Mouse (Mus musculus): ENCODE measurements around the gene Col1a1. TPM values are rescaled to one million over a fixed set of nuclear protein-coding genes. Genes with fewer than 3 reads are reported as not detected.

Col1a1 gene
- polyA plus RNA-seq, 1 experiment from 2014 or later: 163 TPM

- ATAC-seq (replicated peaks; ENCODE audit: low FRiP score) (no peak), DNase-seq (ENCODE audit: low spot score) (peak; percentile 50)
- Histone ChIP-seq H3K4me2 (ENCODE audit: low read depth, low read length, severe bottlenecking) (no peak overlapping the region), H3K4me3 (ENCODE audit: low read depth, low read length) (no peak overlapping the region), H3K27me3 (ENCODE audit: control insufficient read depth, insufficient read depth, low read length) (peaks cover 14% of the 10 kb centered on the region), H3K4me1 (replicated peaks; ENCODE audit: control insufficient read depth, insufficient read depth, low read length) (0 out of 2 replicates have a peak, but pooled peaks cover 3% of the 10 kb centered on the region), H3K9me3 (ENCODE audit: control insufficient read depth, low read length) (no peaks in the 10 kb centered on the region), H3K36me3 (ENCODE audit: control insufficient read depth, insufficient read depth, low read length) (no peaks in the 10 kb centered on the region), H3K27ac (ENCODE audit: low read depth, low read length) (no peak overlapping the region), H3K9ac (ENCODE audit: low read length) (no peak overlapping the region)
- 71% methylated on average over 8 of the region's 8 CpGs for WGBS
Measured at GRCm38 (mm10) chr11:94941776-94942175, 5.8 kb downstream of the Col1a1 start.

GRCm38 (mm10) chr11:94942282-94943023 is 6.4 kb downstream of the Col1a1 start:
- H3K27me3 ChIP-seq (ENCODE audit: control insufficient read depth, insufficient read depth, low read length): peaks cover 11% of the 10 kb centered on the region
- peak; percentile 59 for DNase-seq (ENCODE audit: low spot score)
- no peak overlapping the region for H3K27ac ChIP-seq (ENCODE audit: low read depth, low read length)
- H3K4me2 ChIP-seq (ENCODE audit: low read depth, low read length, severe bottlenecking): no peak overlapping the region
- H3K4me3 ChIP-seq (ENCODE audit: low read depth, low read length): no peak overlapping the region
- 0 out of 2 replicates have a peak, but pooled peaks cover 3% of the 10 kb centered on the region for H3K4me1 ChIP-seq (replicated peaks; ENCODE audit: control insufficient read depth, insufficient read depth, low read length)
- no peak; the same call in 1 of the 2 replicates for ATAC-seq (replicated peaks; ENCODE audit: low FRiP score)
- no peak overlapping the region for H3K9ac ChIP-seq (ENCODE audit: low read length)
- 45% methylated on average over 13 of the region's 13 CpGs for WGBS
- no peaks in the 10 kb centered on the region for H3K9me3 ChIP-seq (ENCODE audit: control insufficient read depth, low read length)
- H3K36me3 ChIP-seq (ENCODE audit: control insufficient read depth, insufficient read depth, low read length): no peaks in the 10 kb centered on the region

- Histone ChIP-seq H3K4me3 (ENCODE audit: low read depth, low read length) (no peak overlapping the region), H3K27me3 (ENCODE audit: control insufficient read depth, insufficient read depth, low read length) (peaks cover 9% of the 10 kb centered on the region), H3K36me3 (ENCODE audit: control insufficient read depth, insufficient read depth, low read length) (no peaks in the 10 kb centered on the region), H3K27ac (ENCODE audit: low read depth, low read length) (no peak overlapping the region), H3K9me3 (ENCODE audit: control insufficient read depth, low read length) (no peaks in the 10 kb centered on the region), H3K4me1 (replicated peaks; ENCODE audit: control insufficient read depth, insufficient read depth, low read length) (no peaks in the 10 kb centered on the region), H3K4me2 (ENCODE audit: low read depth, low read length, severe bottlenecking) (no peak overlapping the region), H3K9ac (ENCODE audit: low read length) (no peak overlapping the region)
- DNase-seq (ENCODE audit: low spot score) (no peak), ATAC-seq (replicated peaks; ENCODE audit: low FRiP score) (no peak)
- 84% methylated on average over 15 of the region's 15 CpGs for WGBS
Measured at GRCm38 (mm10) chr11:94943054-94943453, 7.0 kb downstream of the Col1a1 start.

GRCm38 (mm10) chr11:94944295-94944694 is 8.3 kb downstream of the Col1a1 start:
- ATAC-seq (replicated peaks; ENCODE audit: low FRiP score) (no peak), DNase-seq (ENCODE audit: low spot score) (no peak)
- H3K27me3 ChIP-seq (ENCODE audit: control insufficient read depth, insufficient read depth, low read length): no peaks in the 10 kb centered on the region; the same call in 1 of the 2 replicates
- no peak overlapping the region for H3K4me3 ChIP-seq (ENCODE audit: low read depth, low read length)
- no peaks in the 10 kb centered on the region for H3K4me1 ChIP-seq (replicated peaks; ENCODE audit: control insufficient read depth, insufficient read depth, low read length)
- no peak overlapping the region for H3K9ac ChIP-seq (ENCODE audit: low read length)
- 19% methylated on average over 8 of the region's 8 CpGs for WGBS
- no peak overlapping the region for H3K4me2 ChIP-seq (ENCODE audit: low read depth, low read length, severe bottlenecking)
- no peaks in the 10 kb centered on the region for H3K36me3 ChIP-seq (ENCODE audit: control insufficient read depth, insufficient read depth, low read length)
- no peaks in the 10 kb centered on the region for H3K9me3 ChIP-seq (ENCODE audit: control insufficient read depth, low read length)
- no peak overlapping the region for H3K27ac ChIP-seq (ENCODE audit: low read depth, low read length)

- H3K4me3 ChIP-seq (ENCODE audit: low read depth, low read length): no peak overlapping the region
- no peak overlapping the region for H3K4me2 ChIP-seq (ENCODE audit: low read depth, low read length, severe bottlenecking)
- no peaks in the 10 kb centered on the region for H3K36me3 ChIP-seq (ENCODE audit: control insufficient read depth, insufficient read depth, low read length)
- H3K4me1 ChIP-seq (replicated peaks; ENCODE audit: control insufficient read depth, insufficient read depth, low read length): no peaks in the 10 kb centered on the region
- H3K9me3 ChIP-seq (ENCODE audit: control insufficient read depth, low read length): no peaks in the 10 kb centered on the region
- no peak overlapping the region for H3K27ac ChIP-seq (ENCODE audit: low read depth, low read length)
- DNase-seq (ENCODE audit: low spot score): no peak
- H3K27me3 ChIP-seq (ENCODE audit: control insufficient read depth, insufficient read depth, low read length): no peaks in the 10 kb centered on the region
- WGBS: 90% methylated on average over 12 of the region's 12 CpGs
- no peak overlapping the region for H3K9ac ChIP-seq (ENCODE audit: low read length)
- no peak for ATAC-seq (replicated peaks; ENCODE audit: low FRiP score)
Measured at GRCm38 (mm10) chr11:94945236-94945635, 9.2 kb downstream of the Col1a1 start.

GRCm38 (mm10) chr11:94952169-94952568 is 16.1 kb downstream of the Col1a1 start:
- ATAC-seq (replicated peaks; ENCODE audit: low FRiP score): peak; percentile 55; the same call in 1 of the 2 replicates
- Histone ChIP-seq H3K36me3 (ENCODE audit: control insufficient read depth, insufficient read depth, low read length) (no peaks in the 10 kb centered on the region), H3K4me3 (ENCODE audit: low read depth, low read length) (no peak overlapping the region), H3K9me3 (ENCODE audit: control insufficient read depth, low read length) (no peaks in the 10 kb centered on the region), H3K4me1 (replicated peaks; ENCODE audit: control insufficient read depth, insufficient read depth, low read length) (peaks cover 6% of the 10 kb centered on the region; the same call in 1 of the 2 replicates), H3K9ac (ENCODE audit: low read length) (no peak overlapping the region), H3K4me2 (ENCODE audit: low read depth, low read length, severe bottlenecking) (no peak overlapping the region), H3K27me3 (ENCODE audit: control insufficient read depth, insufficient read depth, low read length) (no peaks in the 10 kb centered on the region), H3K27ac (ENCODE audit: low read depth, low read length) (no peak overlapping the region)
- WGBS: 9% methylated on average over 6 of the region's 6 CpGs
- peak; percentile 67 for DNase-seq (ENCODE audit: low spot score)

- Histone ChIP-seq H3K27ac (ENCODE audit: low read depth, low read length) (no peak overlapping the region), H3K36me3 (ENCODE audit: control insufficient read depth, insufficient read depth, low read length) (no peaks in the 10 kb centered on the region), H3K9me3 (ENCODE audit: control insufficient read depth, low read length) (no peaks in the 10 kb centered on the region), H3K27me3 (ENCODE audit: control insufficient read depth, insufficient read depth, low read length) (no peaks in the 10 kb centered on the region), H3K4me2 (ENCODE audit: low read depth, low read length, severe bottlenecking) (no peak overlapping the region), H3K4me1 (replicated peaks; ENCODE audit: control insufficient read depth, insufficient read depth, low read length) (peaks cover 6% of the 10 kb centered on the region; the same call in 1 of the 2 replicates), H3K4me3 (ENCODE audit: low read depth, low read length) (no peak overlapping the region), H3K9ac (ENCODE audit: low read length) (no peak overlapping the region)
- ATAC-seq (replicated peaks; ENCODE audit: low FRiP score) (peak; percentile 74), DNase-seq (ENCODE audit: low spot score) (no peak)
- 65% methylated on average over 9 of the region's 9 CpGs for WGBS
Measured at GRCm38 (mm10) chr11:94955103-94955502, 19.1 kb downstream of the Col1a1 start.

- Histone ChIP-seq H3K4me2 (ENCODE audit: low read depth, low read length, severe bottlenecking) (no peak overlapping the region), H3K4me1 (replicated peaks; ENCODE audit: control insufficient read depth, insufficient read depth, low read length) (peaks cover 2% of the 10 kb centered on the region; the same call in 1 of the 2 replicates), H3K9me3 (ENCODE audit: control insufficient read depth, low read length) (no peaks in the 10 kb centered on the region), H3K9ac (ENCODE audit: low read length) (no peak overlapping the region), H3K27me3 (ENCODE audit: control insufficient read depth, insufficient read depth, low read length) (no peaks in the 10 kb centered on the region), H3K4me3 (ENCODE audit: low read depth, low read length) (no peak overlapping the region), H3K36me3 (ENCODE audit: control insufficient read depth, insufficient read depth, low read length) (no peaks in the 10 kb centered on the region), H3K27ac (ENCODE audit: low read depth, low read length) (no peak overlapping the region)
- 86% methylated on average over 9 of the region's 9 CpGs for WGBS
- no peak for DNase-seq (ENCODE audit: low spot score)
- ATAC-seq (replicated peaks; ENCODE audit: low FRiP score): no peak
Measured at GRCm38 (mm10) chr11:94957693-94958064, 21.7 kb downstream of the Col1a1 start.

Measured in forebrain, embryonic 11.5 days (tissue).